Mouse (Mus musculus) thymus, adult 2 months (tissue): ENCODE results near the gene Wdsub1. TPM values are rescaled to one million over a fixed set of nuclear protein-coding genes. Genes with fewer than 3 reads are reported as not detected.

Experiments
- DNase-seq: peaks from one replicate; pipeline ENCODE4 v3.0.0; 2021
- H3K27ac ChIP-seq: fragments of 200-500 bp; 2 replicates; pipeline ENCODE4 v1.5.1; 2012; ENCODE audit warnings: low read length, control low read depth; ENCODE audit not compliant: control insufficient read depth, insufficient read depth
- H3K27me3 ChIP-seq: fragments of 200-500 bp; 2 replicates; pipeline ENCODE4 v1.6.1; 2012; ENCODE audit warnings: mild to moderate bottlenecking, low read length, moderate library complexity, mixed read lengths; ENCODE audit not compliant: control insufficient read depth, insufficient read depth
- H3K36me3 ChIP-seq: fragments of 200-500 bp; 2 replicates; pipeline ENCODE4 v1.6.1; 2012; ENCODE audit warnings: mild to moderate bottlenecking, low read length, moderate library complexity; ENCODE audit not compliant: control insufficient read depth, insufficient read depth
- H3K4me1 ChIP-seq: fragments of 200-500 bp; replicated peaks from 2 replicates; pipeline ENCODE4 v1.6.1; 2012; ENCODE audit warnings: low read length; ENCODE audit not compliant: control insufficient read depth, insufficient read depth
- H3K4me3 ChIP-seq: fragments of 200-500 bp; 2 replicates; pipeline ENCODE4 v1.5.1; 2012; ENCODE audit warnings: mild to moderate bottlenecking, low read length, control low read depth, moderate library complexity; ENCODE audit not compliant: control insufficient read depth, insufficient read depth
- CTCF ChIP-seq: fragments of 200-500 bp; IDR thresholded peaks from 2 replicates; pipeline ENCODE4 v1.5.1; 2012; ENCODE audit warnings: mild to moderate bottlenecking, control low read depth, low read length, moderate library complexity, borderline replicate concordance; ENCODE audit not compliant: control insufficient read depth, poor library complexity, insufficient read depth; ENCODE audit errors: extremely low read depth
- POLR2A ChIP-seq: fragments of 200-500 bp; IDR thresholded peaks from 2 replicates; pipeline ENCODE4 v1.6.1; 2012; ENCODE audit warnings: mild to moderate bottlenecking, low read length, control low read depth, moderate library complexity; ENCODE audit not compliant: control insufficient read depth, poor library complexity, insufficient read depth; ENCODE audit errors: extremely low read depth
- WGBS: fragments of 180-500 bp; shearing (Covaris S2); methylation state at CpG from one replicate; pipeline ENCODE4 v1.1.7; 2018; 5-methylcytosine and 5-hydroxymethylcytosine counted together
- polyA plus RNA-seq: library from polyadenylated mRNA; depleted of rRNA; stranded (reverse); fragments of >200 nt; gene quantifications from 2 replicates; pipeline ENCODE4 v1.2.3, GENCODE M21; 2012

Wdsub1 gene
- polyA plus RNA-seq, 1 experiment = 46.8 TPM

DNA sequence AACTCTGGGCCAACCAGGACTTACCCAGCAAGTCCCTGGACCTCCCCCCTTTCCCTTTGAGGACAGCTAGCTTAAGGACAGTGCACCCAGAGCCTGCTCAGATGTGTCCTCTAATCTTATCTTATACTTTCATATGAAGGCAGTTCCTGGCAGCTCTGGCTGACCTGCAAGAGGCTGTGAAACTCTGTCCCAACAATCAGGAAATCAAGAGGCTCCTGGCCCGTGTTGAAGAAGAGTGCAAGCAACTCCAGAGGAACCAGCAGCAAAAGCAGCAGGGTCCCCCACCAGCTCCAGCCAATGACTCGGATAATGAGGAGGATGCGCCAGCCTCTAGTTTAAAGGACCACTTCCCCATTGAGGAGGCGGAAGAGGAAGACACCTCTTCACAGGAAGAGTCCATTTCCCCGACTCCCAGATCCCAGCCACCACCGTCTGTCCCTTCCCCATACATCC, 39.8 kb downstream of the Wdsub1 start:
- no peaks in the 10 kb centered on the region for H3K27me3 ChIP-seq
- no peaks in the 10 kb centered on the region; the same call in 1 of the 2 replicates for H3K36me3 ChIP-seq
- peaks cover 4% of the 10 kb centered on the region; the same call in 1 of the 2 replicates for H3K4me1 ChIP-seq
- no peak for TF ChIP-seq CTCF
- no peak for TF ChIP-seq POLR2A
- DNase-seq = no peak
- no peak overlapping the region for H3K4me3 ChIP-seq
- H3K27ac ChIP-seq = no peak overlapping the region
- 95% methylated on average over 6 of the region's 6 CpGs for WGBS

DNA sequence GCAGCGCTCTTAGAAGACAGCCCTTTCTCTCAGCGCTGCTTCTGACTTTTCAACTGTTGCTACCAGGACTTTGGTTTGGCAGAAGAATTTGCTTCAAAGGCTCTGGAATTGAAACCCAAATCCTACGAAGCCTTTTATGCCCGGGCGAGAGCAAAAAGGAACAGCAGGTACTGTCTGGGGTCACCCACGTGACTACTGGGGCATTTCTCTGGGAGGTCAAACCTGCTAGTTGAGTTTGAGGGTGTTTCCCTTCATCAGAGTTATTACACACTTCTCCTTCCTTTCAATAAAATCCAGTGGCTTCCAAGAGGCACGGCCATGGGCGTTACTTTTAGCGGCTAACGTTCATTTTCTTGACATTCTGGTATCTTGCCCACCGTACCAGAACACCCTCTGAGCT, 40.4 kb downstream of the Wdsub1 start:
- TF ChIP-seq POLR2A (no peak), CTCF (no peak)
- no peak for DNase-seq
- 93% methylated on average over 11 of the region's 11 CpGs for WGBS
- Histone ChIP-seq H3K27ac (no peak overlapping the region), H3K4me1 (peaks cover 4% of the 10 kb centered on the region; the same call in 1 of the 2 replicates), H3K36me3 (no peaks in the 10 kb centered on the region; the same call in 1 of the 2 replicates), H3K27me3 (no peaks in the 10 kb centered on the region), H3K4me3 (no peak overlapping the region)

DNA sequence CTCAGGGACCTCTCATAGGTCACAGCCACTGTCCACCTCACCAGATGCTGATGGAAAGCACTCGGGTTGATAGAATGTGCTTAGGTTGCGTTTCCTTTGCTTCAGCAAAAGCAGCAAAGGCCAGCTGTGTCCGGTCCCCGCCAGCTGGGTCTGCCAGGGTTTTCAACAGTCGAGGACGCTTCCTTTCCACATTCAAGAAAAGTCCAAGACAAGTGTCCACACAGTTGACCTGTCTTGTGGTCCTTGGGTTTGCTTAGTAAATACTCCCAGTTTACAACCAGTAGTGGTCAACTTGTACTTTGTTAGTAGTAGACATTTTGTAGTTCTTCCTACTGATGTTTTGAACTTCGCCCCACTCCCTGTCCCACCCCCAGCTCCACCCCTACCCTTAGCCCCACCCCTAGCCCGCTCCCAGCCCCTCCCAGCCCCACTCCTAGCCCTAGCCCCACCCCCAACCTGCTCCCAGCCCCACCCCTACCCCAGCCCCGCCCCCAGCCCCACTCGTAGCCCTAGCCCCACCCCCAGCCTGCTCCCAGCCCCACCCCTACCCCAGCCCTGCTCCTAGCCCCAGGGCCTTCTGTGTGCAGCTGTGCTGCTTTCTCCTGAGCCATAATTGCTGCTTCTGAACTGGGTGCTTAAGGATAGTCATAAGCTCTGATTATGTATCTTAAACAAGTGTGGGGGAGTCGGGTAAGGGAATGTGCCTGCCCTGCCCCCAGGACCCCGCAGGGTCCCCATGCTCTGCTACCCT, 41.0 kb downstream of the Wdsub1 start:
- Histone ChIP-seq H3K4me3 (no peak overlapping the region), H3K27me3 (no peaks in the 10 kb centered on the region), H3K4me1 (peaks cover 4% of the 10 kb centered on the region; the same call in 1 of the 2 replicates), H3K27ac (no peak overlapping the region), H3K36me3 (no peaks in the 10 kb centered on the region; the same call in 1 of the 2 replicates)
- DNase-seq = no peak
- TF ChIP-seq POLR2A (no peak), CTCF (no peak)
- 88% methylated on average over 12 of the region's 12 CpGs for WGBS

DNA sequence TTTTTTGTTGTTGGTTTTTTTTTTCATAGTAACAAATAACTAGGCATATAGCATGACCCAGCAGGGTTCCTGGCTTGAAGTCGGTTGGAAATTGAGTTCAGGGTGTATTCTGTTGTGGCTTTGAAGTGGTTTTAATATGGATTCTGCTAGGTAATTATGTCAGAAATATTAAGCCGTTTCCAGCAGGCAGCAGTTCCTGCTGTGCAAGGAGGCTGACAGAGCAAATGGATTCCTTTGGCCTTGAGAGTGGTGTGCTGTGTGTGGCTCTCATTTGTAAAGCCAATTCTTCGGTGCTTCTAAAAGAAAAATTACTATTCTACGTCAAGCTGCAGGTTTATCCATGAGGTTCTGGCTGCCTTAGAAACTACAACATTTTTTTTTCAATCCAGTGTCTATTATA, 42.2 kb downstream of the Wdsub1 start:
- H3K36me3 ChIP-seq = no peaks in the 10 kb centered on the region; the same call in 1 of the 2 replicates
- no peaks in the 10 kb centered on the region for H3K27me3 ChIP-seq
- TF ChIP-seq POLR2A (no peak), CTCF (no peak)
- 50% methylated on average over 4 of the region's 4 CpGs for WGBS
- H3K4me3 ChIP-seq = no peak overlapping the region
- H3K27ac ChIP-seq = no peak overlapping the region
- DNase-seq = no peak
- peaks cover 4% of the 10 kb centered on the region; the same call in 1 of the 2 replicates for H3K4me1 ChIP-seq

DNA sequence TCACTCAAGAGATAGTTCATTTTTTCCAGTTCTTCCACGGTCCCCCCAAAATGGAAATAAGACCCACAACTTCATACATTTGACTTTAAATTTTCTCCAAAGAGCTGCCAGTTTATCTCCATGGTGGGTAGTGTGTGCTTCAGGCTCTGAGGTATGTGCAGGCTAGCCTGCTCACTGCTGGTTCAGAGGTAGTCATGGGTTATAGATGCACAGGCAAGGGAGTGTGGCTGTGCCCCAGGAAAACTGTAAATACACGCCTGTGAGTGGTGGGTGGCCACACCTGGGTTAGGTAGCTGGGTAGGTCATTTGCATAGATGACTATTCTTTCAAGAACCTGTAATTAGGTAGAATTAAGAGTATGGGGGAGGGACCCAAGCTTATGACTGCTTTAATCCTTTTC, 42.6 kb downstream of the Wdsub1 start:
- WGBS = 79% methylated on average over 2 of the region's 2 CpGs
- H3K27ac ChIP-seq = no peak overlapping the region
- no peak for DNase-seq
- H3K4me1 ChIP-seq = peaks cover 4% of the 10 kb centered on the region; the same call in 1 of the 2 replicates
- H3K36me3 ChIP-seq = no peaks in the 10 kb centered on the region; the same call in 1 of the 2 replicates
- no peak for TF ChIP-seq CTCF
- no peak for TF ChIP-seq POLR2A
- H3K4me3 ChIP-seq = no peak overlapping the region
- H3K27me3 ChIP-seq = no peaks in the 10 kb centered on the region

DNA sequence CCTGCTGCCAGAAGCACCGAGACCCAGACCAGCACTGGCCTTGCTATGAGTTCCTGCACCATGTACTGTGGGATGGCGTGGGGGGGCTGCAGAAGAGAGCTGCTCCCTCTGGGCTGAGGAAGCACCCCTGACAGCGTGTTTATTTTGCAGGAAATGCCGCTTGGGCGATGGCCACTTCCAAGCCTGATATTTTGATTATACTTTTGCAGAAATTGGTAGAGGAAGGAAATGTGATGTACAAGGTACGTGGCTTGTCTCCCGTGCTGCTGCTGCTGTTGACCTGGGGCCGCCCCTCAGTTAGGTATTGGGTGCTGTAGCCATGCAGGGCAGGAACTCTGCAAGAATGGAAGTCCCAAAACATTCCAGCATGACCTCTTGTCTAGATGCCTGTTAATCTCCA, 43.6 kb downstream of the Wdsub1 start:
- 84% methylated on average over 8 of the region's 8 CpGs for WGBS

More for the DNA sequence above, 43.6 kb downstream of the Wdsub1 start:
- TF ChIP-seq CTCF (no peak), POLR2A (no peak)
- Histone ChIP-seq H3K27ac (no peak overlapping the region), H3K4me1 (peaks cover 4% of the 10 kb centered on the region; the same call in 1 of the 2 replicates), H3K36me3 (no peaks in the 10 kb centered on the region; the same call in 1 of the 2 replicates), H3K27me3 (no peaks in the 10 kb centered on the region), H3K4me3 (no peak overlapping the region)
- DNase-seq = no peak
